Mouse (Mus musculus) ES-E14 (cell line): ENCODE results near the gene Ldlrad3. TPM values are rescaled to one million over a fixed set of nuclear protein-coding genes. Genes with fewer than 3 reads are reported as not detected.

Experiments
- DNase-seq: peaks from one replicate; pipeline ENCODE4 v3.0.0-alpha.2; 2013; ENCODE audit warnings: low read depth, low spot score
- H3K27ac ChIP-seq: 2 replicates; pipeline ENCODE4 v1.5.1; 2012; ENCODE audit warnings: low read depth, mild to moderate bottlenecking, low read length, moderate library complexity, mixed read lengths; ENCODE audit not compliant: poor library complexity, insufficient read depth, severe bottlenecking
- H3K36me3 ChIP-seq: 2 replicates; pipeline ENCODE4 v1.6.1; 2012; ENCODE audit warnings: mild to moderate bottlenecking, low read length, moderate library complexity, mixed read lengths; ENCODE audit not compliant: control insufficient read depth, poor library complexity, insufficient read depth, severe bottlenecking
- H3K4me1 ChIP-seq, 2 experiments: fragments of 150-350 bp in 1 of 2; sonication (generic) in 1 of 2; 2 replicates each; pipeline ENCODE4 v1.6.1; 2012; ENCODE audit warnings: low read length in 2 of 2, mild to moderate bottlenecking in 1 of 2, mixed read lengths in 1 of 2; ENCODE audit not compliant: control insufficient read depth in 2 of 2, insufficient read depth in 2 of 2, poor library complexity in 1 of 2
- H3K4me3 ChIP-seq, 2 experiments: fragments of 150-350 bp in 1 of 2; sonication (generic) in 1 of 2; 2 replicates each; pipeline ENCODE4 v1.5.1; 2012; ENCODE audit warnings: low read length in 2 of 2, low read depth in 1 of 2, mild to moderate bottlenecking in 1 of 2, mixed read lengths in 1 of 2; ENCODE audit not compliant: insufficient read depth in 1 of 2, poor library complexity in 1 of 2, severe bottlenecking in 1 of 2
- H3K9ac ChIP-seq: 2 replicates; pipeline ENCODE4 v1.6.1; 2012; ENCODE audit warnings: low read depth, mild to moderate bottlenecking, low read length, mixed read lengths; ENCODE audit not compliant: poor library complexity, insufficient read depth, severe bottlenecking
- H3K9me3 ChIP-seq: fragments of 150-350 bp; sonication (generic); 2 replicates; pipeline ENCODE4 v1.6.1; 2012; ENCODE audit warnings: low read depth, mild to moderate bottlenecking, low read length; ENCODE audit not compliant: control insufficient read depth, insufficient read depth
- CHD2 ChIP-seq: IDR thresholded peaks from 2 replicates; pipeline ENCODE4 v1.6.1; 2014; ENCODE audit warnings: mild to moderate bottlenecking, low read depth, low read length, inconsistent platforms
- HCFC1 ChIP-seq: IDR thresholded peaks from 2 replicates; pipeline ENCODE4 v1.6.1; 2012; ENCODE audit warnings: low read length, inconsistent platforms, borderline replicate concordance; ENCODE audit not compliant: insufficient read depth
- MAFK ChIP-seq: IDR thresholded peaks from 2 replicates; pipeline ENCODE4 v1.6.1; 2014; ENCODE audit warnings: mild to moderate bottlenecking, low read depth, low read length, inconsistent platforms; ENCODE audit not compliant: insufficient read depth
- ZC3H11A ChIP-seq: IDR thresholded peaks from 2 replicates; pipeline ENCODE4 v1.6.1; 2012; ENCODE audit warnings: low read depth, mild to moderate bottlenecking, inconsistent platforms, low read length, borderline replicate concordance
- ZNF384 ChIP-seq: IDR thresholded peaks from 2 replicates; pipeline ENCODE4 v1.6.1; 2012; ENCODE audit warnings: low read depth, low read length, inconsistent platforms
- in situ Hi-C, 2 experiments: fragments of 600-800 bp; cut with MboI; formaldehyde crosslinking; loops; one replicate each; pipeline ENCODE4 v1.15.1; 2025; ENCODE audit warnings: low sequenced_read_pairs in 2 of 2, inconsistent platforms in 1 of 2; ENCODE audit not compliant: unreplicated experiment in 2 of 2
- total RNA-seq: library from RNA; depleted of rRNA; stranded (reverse); fragments of 300-350 nt; gene quantifications from 2 replicates; pipeline ENCODE4 v1.2.3, GENCODE M21; 2012

Gene Ldlrad3
- total RNA-seq, 1 experiment: 27.1 TPM

- no peak overlapping the region for H3K27ac ChIP-seq
These were observed 19.7 kb upstream of the Ldlrad3 start for GRCm38 (mm10) chr2:102205672-102206399.

GRCm38 (mm10) chr2:102203478-102203877 is 17.3 kb upstream of the Ldlrad3 start:
- no peak for DNase-seq
- in situ Hi-C loops: no loop called here

More at GRCm38 (mm10) chr2:102205672-102206399, 19.7 kb upstream of the Ldlrad3 start:
- H3K4me1 ChIP-seq: peaks cover 0 to 3% of the 10 kb centered on the region in 2 experiments; a peak in 1 of 4 replicates
- H3K9ac ChIP-seq: no peak overlapping the region
- in situ Hi-C loops: no loop called here
- no peak for DNase-seq
- no peaks in the 10 kb centered on the region for H3K36me3 ChIP-seq
- TF ChIP-seq ZNF384: no peak
- no peak for TF ChIP-seq CHD2
- TF ChIP-seq ZC3H11A: no peak
- no peak for TF ChIP-seq HCFC1
- no peak for TF ChIP-seq MAFK
- no peaks in the 10 kb centered on the region for H3K9me3 ChIP-seq
- H3K4me3 ChIP-seq: no peak overlapping the region

GRCm38 (mm10) chr2:102202211-102202770 is 16.1 kb upstream of the Ldlrad3 start:
- Histone ChIP-seq H3K9ac (no peak overlapping the region), H3K36me3 (no peaks in the 10 kb centered on the region), H3K9me3 (no peaks in the 10 kb centered on the region), H3K4me1 (peaks cover 0 to 6% of the 10 kb centered on the region in 2 experiments; a peak in 1 of 4 replicates), H3K27ac (no peak overlapping the region), H3K4me3 (no peak overlapping the region)
- TF ChIP-seq HCFC1 (no peak), ZNF384 (no peak), ZC3H11A (no peak), MAFK (no peak)
- no peak for DNase-seq
- in situ Hi-C loops: no loop called here

More at GRCm38 (mm10) chr2:102203478-102203877, 17.3 kb upstream of the Ldlrad3 start:
- TF ChIP-seq ZC3H11A (no peak), CHD2 (no peak), HCFC1 (no peak), ZNF384 (no peak), MAFK (no peak)
- H3K4me1 ChIP-seq: peaks cover 0 to 6% of the 10 kb centered on the region in 2 experiments; a peak in 1 of 4 replicates
- no peak overlapping the region for H3K27ac ChIP-seq
- H3K9me3 ChIP-seq: no peaks in the 10 kb centered on the region
- H3K9ac ChIP-seq: no peak overlapping the region
- no peaks in the 10 kb centered on the region for H3K36me3 ChIP-seq
- no peak overlapping the region for H3K4me3 ChIP-seq

GRCm38 (mm10) chr2:102201198-102201948 is 15.2 kb upstream of the Ldlrad3 start:
- Histone ChIP-seq H3K27ac (no peak overlapping the region), H3K9me3 (no peaks in the 10 kb centered on the region), H3K36me3 (no peaks in the 10 kb centered on the region), H3K4me1 (peaks cover 0 to 6% of the 10 kb centered on the region in 2 experiments; a peak in 1 of 4 replicates), H3K9ac (no peak overlapping the region), H3K4me3 (no peak overlapping the region)
- no peak for TF ChIP-seq CHD2
- peak; percentile 74; the same call in 1 of the 2 replicates for TF ChIP-seq ZNF384
- no peak for DNase-seq
- in situ Hi-C loops: no loop called here
